Mouse (Mus musculus) liver, postnatal 0 days (tissue): Measurements from ENCODE around the gene Pglyrp2. TPM values are rescaled to one million over a fixed set of nuclear protein-coding genes. Genes with fewer than 3 reads are reported as not detected.

Experiments used
- ATAC-seq: fragments of 200-750 bp; cut with Nextera tagmentation; 2 replicates; pipeline ENCODE4 v1.8.0; 2017; ENCODE audit warnings: mild to moderate bottlenecking, moderate library complexity
- DNase-seq: peaks from one replicate; pipeline ENCODE4 v3.0.0-alpha.2; 2016
- H3K27ac ChIP-seq: fragments of 300-500 bp; sonication (generic); 2 replicates; pipeline ENCODE4 v1.5.1; 2014; ENCODE audit warnings: antibody characterized with exemption, moderate library complexity, mild to moderate bottlenecking, low read depth
- H3K27me3 ChIP-seq: fragments of 300-500 bp; sonication (generic); 2 replicates; pipeline ENCODE4 v1.6.1; 2014; ENCODE audit warnings: low read length, control low read depth, mixed read lengths; ENCODE audit not compliant: insufficient read depth
- H3K36me3 ChIP-seq: fragments of 300-500 bp; sonication (generic); replicated peaks from 2 replicates; pipeline ENCODE4 v1.6.1; 2014; ENCODE audit warnings: mild to moderate bottlenecking, control low read depth, low read length, moderate library complexity, mixed read lengths; ENCODE audit not compliant: insufficient read depth
- H3K4me1 ChIP-seq: fragments of 300-500 bp; sonication (generic); 2 replicates; pipeline ENCODE4 v1.6.1; 2014; ENCODE audit warnings: antibody characterized with exemption, mild to moderate bottlenecking, control low read depth; ENCODE audit not compliant: insufficient read depth
- H3K4me2 ChIP-seq: fragments of 300-500 bp; sonication (generic); 2 replicates; pipeline ENCODE4 v1.6.1; 2014; ENCODE audit warnings: low read depth, mild to moderate bottlenecking, low read length, moderate library complexity, mixed read lengths
- H3K4me3 ChIP-seq: fragments of 300-500 bp; sonication (generic); 2 replicates; pipeline ENCODE4 v1.5.1; 2014; ENCODE audit warnings: low read depth, low read length
- H3K9ac ChIP-seq: fragments of 300-500 bp; sonication (generic); replicated peaks from 2 replicates; pipeline ENCODE4 v1.6.1; 2014; ENCODE audit warnings: mild to moderate bottlenecking, moderate library complexity
- H3K9me3 ChIP-seq: fragments of 300-500 bp; sonication (generic); 2 replicates; pipeline ENCODE4 v1.6.1; 2016; ENCODE audit warnings: mild to moderate bottlenecking, control low read depth, low read length, mixed read lengths
- CTCF ChIP-seq: sonication (generic); IDR thresholded peaks from 2 replicates; pipeline ENCODE4 v1.5.1; 2016; ENCODE audit warnings: antibody characterized with exemption, low read depth
- EP300 ChIP-seq: IDR thresholded peaks from 2 replicates; pipeline ENCODE4 v1.6.1; 2016; ENCODE audit warnings: antibody characterized with exemption, low read depth, mild to moderate bottlenecking
- WGBS: fragments of 180-500 bp; shearing (Covaris S2); extraction: QIAGEN DNeasy Blood & Tissue Kit; methylation state at CpG from one replicate; pipeline ENCODE4 v1.1.7; 2014; ENCODE audit not compliant: insufficient replicate concordance; 5-methylcytosine and 5-hydroxymethylcytosine counted together
- polyA plus RNA-seq: library from polyadenylated mRNA; unstranded; fragments of >200 nt; fragmentation: Nextera tagmentation; extraction: Ambion mirVana; gene quantifications from 2 replicates; pipeline ENCODE4 v1.2.1, GENCODE M21; 2015

The Pglyrp2 gene
- polyA plus RNA-seq: 48.4 and 53.7 TPM in 2 replicates

GRCm38 (mm10) chr17:32424034-32424433, at the start of gene Pglyrp2:
Gene Pglyrp2 (minus strand): TSS chr17:32424167.
- no peak within 1 kb of the TSS for H3K27ac ChIP-seq
- no peak for ATAC-seq
- no peak within 1 kb of the TSS for H3K4me2 ChIP-seq
- H3K9ac ChIP-seq: no peak within 1 kb of the TSS
- no peaks in the 10 kb centered on the region for H3K9me3 ChIP-seq
- TF ChIP-seq EP300 (no peak), CTCF (no peak)
- no peak within 1 kb of the TSS for H3K4me3 ChIP-seq
- WGBS: 25% methylated on average over 2 of the region's 2 CpGs
- peaks cover 10% of the 10 kb centered on the region; the same call in 1 of the 2 replicates for H3K4me1 ChIP-seq
- H3K27me3 ChIP-seq: no peaks in the 10 kb centered on the region
- DNase-seq: no peak
- H3K36me3 ChIP-seq: no peaks in the 10 kb centered on the region

GRCm38 (mm10) chr17:32472176-32472575, 48.2 kb upstream of the Pglyrp2 start:
- H3K4me1 ChIP-seq: no peaks in the 10 kb centered on the region
- no peaks in the 10 kb centered on the region for H3K9me3 ChIP-seq
- H3K27ac ChIP-seq: no peak overlapping the region
- no peak overlapping the region for H3K4me2 ChIP-seq
- DNase-seq (no peak), ATAC-seq (no peak)
- H3K9ac ChIP-seq: no peak overlapping the region
- no peak overlapping the region for H3K4me3 ChIP-seq
- 52% methylated on average over 7 of the region's 7 CpGs for WGBS
- TF ChIP-seq CTCF (no peak), EP300 (no peak)
- H3K27me3 ChIP-seq: no peaks in the 10 kb centered on the region
- no peaks in the 10 kb centered on the region for H3K36me3 ChIP-seq

- no peaks in the 10 kb centered on the region for H3K36me3 ChIP-seq
- 62% methylated on average over 4 of the region's 4 CpGs for WGBS
Observed at GRCm38 (mm10) chr17:32470795-32471194, 46.8 kb upstream of the Pglyrp2 start.

GRCm38 (mm10) chr17:32468494-32468893, 44.5 kb upstream of the Pglyrp2 start:
- 54% methylated on average over 7 of the region's 7 CpGs for WGBS
- TF ChIP-seq EP300: no peak
- TF ChIP-seq CTCF: no peak
- H3K9me3 ChIP-seq: no peaks in the 10 kb centered on the region
- no peaks in the 10 kb centered on the region for H3K4me1 ChIP-seq
- H3K4me2 ChIP-seq: no peak overlapping the region
- DNase-seq (no peak), ATAC-seq (no peak)
- no peaks in the 10 kb centered on the region for H3K36me3 ChIP-seq
- no peaks in the 10 kb centered on the region for H3K27me3 ChIP-seq
- H3K9ac ChIP-seq: no peak overlapping the region
- H3K4me3 ChIP-seq: no peak overlapping the region
- H3K27ac ChIP-seq: no peak overlapping the region

More at GRCm38 (mm10) chr17:32470795-32471194, 46.8 kb upstream of the Pglyrp2 start:
- Histone ChIP-seq H3K4me3 (no peak overlapping the region), H3K4me2 (no peak overlapping the region), H3K27me3 (no peaks in the 10 kb centered on the region), H3K4me1 (no peaks in the 10 kb centered on the region), H3K9me3 (no peaks in the 10 kb centered on the region), H3K27ac (no peak overlapping the region), H3K9ac (no peak overlapping the region)
- ATAC-seq: no peak
- TF ChIP-seq EP300 (no peak), CTCF (no peak)
- no peak for DNase-seq

- peaks cover 18% of the 10 kb centered on the region for H3K27me3 ChIP-seq
- peak; percentile 24 for DNase-seq
- no peak overlapping the region for H3K9ac ChIP-seq
- peak; percentile 65 for ATAC-seq
- H3K4me1 ChIP-seq: peaks cover 23% of the 10 kb centered on the region
- H3K36me3 ChIP-seq: no peaks in the 10 kb centered on the region
- H3K9me3 ChIP-seq: no peaks in the 10 kb centered on the region
- 29% methylated on average over 2 of the region's 2 CpGs for WGBS
- H3K4me3 ChIP-seq: no peak overlapping the region
- H3K27ac ChIP-seq: no peak overlapping the region
- 0 out of 2 replicates have a peak overlapping the region, but pooled peaks have one; percentile 5 for H3K4me2 ChIP-seq
- TF ChIP-seq EP300 (no peak), CTCF (no peak)
Observed at GRCm38 (mm10) chr17:32454997-32455396, 31.0 kb upstream of the Pglyrp2 start.

- peaks cover 18% of the 10 kb centered on the region for H3K27me3 ChIP-seq
- H3K27ac ChIP-seq: no peak overlapping the region
- H3K9ac ChIP-seq: no peak overlapping the region
- H3K36me3 ChIP-seq: no peaks in the 10 kb centered on the region
- DNase-seq (no peak), ATAC-seq (no peak)
- WGBS: 72% methylated on average over 4 of the region's 4 CpGs
- no peak overlapping the region for H3K4me2 ChIP-seq
- H3K4me1 ChIP-seq: peaks cover 23% of the 10 kb centered on the region
- no peak overlapping the region for H3K4me3 ChIP-seq
- H3K9me3 ChIP-seq: peaks cover under 1% of the 10 kb centered on the region; the same call in 1 of the 2 replicates
- TF ChIP-seq CTCF (no peak), EP300 (no peak)
Observed at GRCm38 (mm10) chr17:32454188-32454587, 30.2 kb upstream of the Pglyrp2 start.
